Mouse (Mus musculus): ENCODE measurements at regions not wholly inside any gene's neighbourhood (a gene's known extent, or its start where the extent isn't known, plus 50 kb on each side); places are given as distances from the start of the nearest gene placed in this dataset.
A peak's percentile ranks its signal among the peaks of the same experiment; 100 is the strongest.

DNA sequence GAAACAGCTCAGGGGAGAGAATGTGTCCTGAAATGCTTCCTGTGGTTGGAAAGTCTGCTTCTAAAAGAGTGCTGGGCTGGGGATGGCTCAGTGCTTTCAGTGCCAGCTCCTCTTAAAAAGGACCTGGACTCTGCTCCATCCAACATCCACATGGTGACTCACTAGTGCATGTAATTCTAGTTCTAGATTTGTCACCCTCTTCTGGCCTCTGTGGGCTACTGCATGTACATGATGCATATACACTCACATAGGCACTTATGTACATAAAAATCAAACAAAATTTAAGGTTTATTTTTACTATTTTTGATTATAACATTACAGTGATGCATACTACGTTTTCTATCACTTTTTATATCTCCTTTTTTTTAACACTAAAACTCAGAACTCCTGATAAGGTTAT, 70.6 kb upstream of the Frem2 start:
- TF ChIP-seq CTCF (IDR thresholded peaks at IDR 0.05; ENCODE audit: low read depth): no peak
- Histone ChIP-seq H3K4me2 (ENCODE audit: low read length) (no peak overlapping the region), H3K4me1 (replicated peaks; ENCODE audit: insufficient read depth, low read length) (no peaks in the 10 kb centered on the region), H3K27ac (no peak overlapping the region), H3K9me3 (replicated peaks; ENCODE audit: low read length) (no peaks in the 10 kb centered on the region), H3K9ac (ENCODE audit: low read depth, low read length) (no peak overlapping the region), H3K4me3 (replicated peaks; ENCODE audit: low read depth, low read length) (no peak overlapping the region), H3K36me3 (ENCODE audit: insufficient read depth, low read length) (no peaks in the 10 kb centered on the region), H3K27me3 (ENCODE audit: insufficient read depth, low read length) (no peaks in the 10 kb centered on the region)
- ATAC-seq (replicated peaks; ENCODE audit: low FRiP score, low read depth) (no peak), DNase-seq (ENCODE audit: low spot score) (no peak)
- WGBS: 80% methylated on average over 1 of the region's 1 CpGs

DNA sequence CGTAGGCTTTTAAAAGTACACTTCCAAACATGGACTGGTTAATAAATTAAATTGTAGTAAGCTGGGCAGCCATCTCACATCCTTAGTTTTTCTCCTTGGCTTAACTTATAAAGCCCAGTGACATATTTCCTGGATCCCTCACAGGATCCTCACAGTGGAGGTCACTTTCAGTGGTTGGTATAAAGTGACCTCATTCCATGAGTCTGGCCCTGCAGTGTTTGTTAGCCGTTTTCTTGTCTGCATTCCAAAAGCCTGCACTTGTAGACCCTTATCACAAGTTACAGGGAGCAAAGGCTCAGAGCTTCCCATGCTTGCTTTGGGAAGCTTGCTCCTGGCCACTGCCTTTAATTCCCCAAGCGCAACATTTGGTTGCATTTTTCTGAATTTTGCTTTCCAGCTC, 49.9 kb upstream of the Frem2 start:
- no peaks in the 10 kb centered on the region for H3K36me3 ChIP-seq (ENCODE audit: insufficient read depth, low read length)
- H3K9me3 ChIP-seq (replicated peaks; ENCODE audit: low read length): no peaks in the 10 kb centered on the region
- no peak overlapping the region for H3K27ac ChIP-seq
- H3K4me3 ChIP-seq (replicated peaks; ENCODE audit: low read depth, low read length): no peak overlapping the region
- H3K27me3 ChIP-seq (ENCODE audit: insufficient read depth, low read length): no peaks in the 10 kb centered on the region
- TF ChIP-seq CTCF (IDR thresholded peaks at IDR 0.05; ENCODE audit: low read depth): no peak
- H3K4me2 ChIP-seq (ENCODE audit: low read length): no peak overlapping the region
- whole genome bisulfite sequencing: 55% methylated on average over 3 of the region's 3 CpGs
- H3K9ac ChIP-seq (ENCODE audit: low read depth, low read length): no peak overlapping the region
- DNase-seq (ENCODE audit: low spot score): peak; percentile 18
- peak; percentile 74 for ATAC-seq (replicated peaks; ENCODE audit: low FRiP score, low read depth)
- no peaks in the 10 kb centered on the region; the same call in 1 of the 2 replicates for H3K4me1 ChIP-seq (replicated peaks; ENCODE audit: insufficient read depth, low read length)

Measured in kidney, postnatal 0 days (tissue).